Mouse (Mus musculus): ENCODE data around the gene Neu3. TPM values are rescaled to one million over a fixed set of nuclear protein-coding genes. Genes with fewer than 3 reads are reported as not detected.

Gene Neu3
- polyA plus RNA-seq (2015; fragmentation: Nextera tagmentation; extraction: Ambion mirVana) = 4.5 and 5.8 TPM in 2 replicates

DNA sequence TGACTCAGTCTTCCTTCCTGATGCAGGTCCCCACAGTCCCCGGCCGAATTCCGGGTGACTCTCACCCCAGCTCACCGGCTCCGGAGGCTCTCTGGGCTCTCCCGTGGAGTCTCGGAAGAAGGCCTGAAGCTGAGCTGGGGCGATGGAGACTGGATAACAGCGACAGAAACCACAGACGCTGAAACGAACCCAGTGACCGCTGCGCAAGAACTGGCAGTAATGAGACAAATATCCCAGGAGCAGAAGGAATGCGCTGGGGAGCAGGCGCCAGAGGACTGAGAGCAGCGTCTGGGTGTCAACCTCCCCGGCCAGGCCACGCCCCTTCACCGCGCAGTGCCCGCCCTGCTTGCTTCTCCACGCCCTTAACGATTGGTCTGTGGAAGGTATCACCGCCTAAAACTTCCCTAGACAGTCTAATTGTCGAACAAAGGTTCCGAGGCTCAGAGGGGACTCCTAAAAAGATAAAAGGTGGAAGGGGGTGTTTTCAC lies at the start of gene Neu3:
Gene Neu3 (minus strand): TSS at position 335 of the 488 bp plus-strand sequence.

DNA sequence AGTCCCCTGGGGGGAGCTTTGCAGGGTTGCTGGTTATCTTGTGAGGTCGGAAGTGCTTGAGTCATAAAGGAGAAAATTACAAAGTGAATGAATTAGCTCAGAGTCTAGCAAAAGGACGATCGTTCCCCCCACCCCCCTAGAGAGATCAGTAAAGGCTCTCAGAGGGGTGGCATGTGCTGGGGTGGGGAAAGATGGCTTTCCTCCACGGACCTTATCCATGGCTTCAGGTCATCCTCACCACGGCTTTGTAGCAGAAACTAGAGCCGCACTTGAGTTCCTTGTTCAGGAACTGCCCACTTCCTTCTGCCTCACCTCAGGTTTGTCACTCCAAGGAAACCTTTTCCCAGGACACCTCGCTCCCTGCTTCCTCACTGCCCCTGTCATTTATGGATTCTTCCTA lies 35.1 kb upstream of the Neu3 start, which contains the start of gene Spcs2:
Gene Spcs2 (minus strand): TSS at position 101 of the 400 bp plus-strand sequence.

GRCm38 (mm10) chr7:99858813-99859585 lies 30.8 kb upstream of the Neu3 start, which contains the start of gene Xrra1:
Xrra1 (plus strand) TSS chr7:99859116.

GRCm38 (mm10) chr7:99763207-99763606 lies 65.0 kb downstream of the Neu3 start, which contains the start of gene Olfr521:
Olfr521 (plus strand) TSS chr7:99763507.

Other genes with a start within 250 kb of the Neu3 start
- 1.0 and 1.9 TPM in 2 replicates for gene Tpbgl, start 201.3 kb downstream of the Neu3 start, polyA plus RNA-seq (2015; fragmentation: Nextera tagmentation; extraction: Ambion mirVana)
- gene Slco2b1, start 117.1 kb downstream of the Neu3 start, polyA plus RNA-seq (2015; fragmentation: Nextera tagmentation; extraction: Ambion mirVana) = 3.1 and 4.1 TPM in 2 replicates
- not detected in 2 replicates for gene Olfr520, start 98.1 kb downstream of the Neu3 start, polyA plus RNA-seq (2015; fragmentation: Nextera tagmentation; extraction: Ambion mirVana)
- gene Olfr521, start 64.9 kb downstream of the Neu3 start, polyA plus RNA-seq (2015; fragmentation: Nextera tagmentation; extraction: Ambion mirVana) = not detected in 2 replicates
- gene Xrra1, start 30.7 kb upstream of the Neu3 start, polyA plus RNA-seq (2015; fragmentation: Nextera tagmentation; extraction: Ambion mirVana) = 0.08 and 0.15 TPM in 2 replicates
- gene Spcs2, start 35.0 kb upstream of the Neu3 start, polyA plus RNA-seq (2015; fragmentation: Nextera tagmentation; extraction: Ambion mirVana) = 187 and 195 TPM in 2 replicates
- gene Rnf169, start 152.0 kb upstream of the Neu3 start, polyA plus RNA-seq (2015; fragmentation: Nextera tagmentation; extraction: Ambion mirVana) = 3.0 and 3.4 TPM in 2 replicates
- 0.59 and 0.81 TPM in 2 replicates for gene Chrdl2, start 177.8 kb upstream of the Neu3 start, polyA plus RNA-seq (2015; fragmentation: Nextera tagmentation; extraction: Ambion mirVana)